Mouse (Mus musculus) pancreas, adult 10 weeks (tissue): ENCODE measurements around the gene Olfr670. TPM values are rescaled to one million over a fixed set of nuclear protein-coding genes. Genes with fewer than 3 reads are reported as not detected.

Experiments used
- polyA plus RNA-seq: library from polyadenylated mRNA; stranded (reverse); fragments of 350-450 nt; fragmentation: Illumina TruSeq; extraction: RNeasy Lipid Tissue Mini Kit (QIAGEN cat#74804); gene quantifications from one replicate; pipeline ENCODE4 v1.2.3, GENCODE M21; 2015; ENCODE audit warnings: low read depth, low replicate concordance; ENCODE audit not compliant: insufficient read depth

Gene Olfr670
- not detected for polyA plus RNA-seq

DNA sequence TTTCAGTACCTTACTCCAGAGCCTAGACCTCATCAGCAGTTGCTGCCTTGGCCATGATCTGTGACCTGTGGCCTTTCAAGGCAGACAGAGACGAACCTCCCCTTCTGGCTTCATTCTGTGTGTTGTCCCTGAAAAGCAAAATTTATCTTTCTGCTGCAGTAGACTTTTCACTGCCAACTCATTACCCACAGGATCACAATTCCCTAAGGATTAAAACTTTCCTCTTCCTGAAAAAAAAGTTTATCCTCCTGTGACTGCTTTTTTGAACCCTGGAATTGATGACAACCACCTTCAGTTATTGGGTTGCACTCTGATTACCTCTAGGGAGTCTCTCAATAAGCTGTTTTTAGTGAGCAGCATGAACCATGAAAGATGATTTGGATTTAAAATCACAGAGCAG is at the start of gene Olfr670:
TSS of gene Olfr670 (minus strand) at position 101 of the 400 bp plus-strand sequence.

DNA sequence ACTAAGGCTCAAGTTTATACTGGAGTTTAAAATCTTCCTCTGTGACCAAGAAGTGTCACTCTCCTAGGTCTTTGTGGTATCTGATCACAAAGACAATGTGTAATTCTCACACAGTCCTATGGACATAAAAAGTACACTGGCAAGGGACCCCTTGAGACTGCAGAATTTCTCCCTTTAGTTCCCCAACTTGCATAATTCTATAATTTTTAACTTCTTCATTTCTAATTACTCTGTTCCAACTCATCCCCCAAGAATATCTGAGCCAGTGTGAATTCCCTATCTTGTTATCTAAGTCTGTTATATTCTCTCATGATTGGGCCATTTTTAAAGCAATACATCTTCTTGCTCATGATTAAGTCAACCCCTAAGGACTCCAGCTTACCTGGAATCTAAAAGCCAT is 39.5 kb upstream of the Olfr670 start, which contains the start of gene Olfr672:
TSS of gene Olfr672 (minus strand) at position 101 of the 400 bp plus-strand sequence.

DNA sequence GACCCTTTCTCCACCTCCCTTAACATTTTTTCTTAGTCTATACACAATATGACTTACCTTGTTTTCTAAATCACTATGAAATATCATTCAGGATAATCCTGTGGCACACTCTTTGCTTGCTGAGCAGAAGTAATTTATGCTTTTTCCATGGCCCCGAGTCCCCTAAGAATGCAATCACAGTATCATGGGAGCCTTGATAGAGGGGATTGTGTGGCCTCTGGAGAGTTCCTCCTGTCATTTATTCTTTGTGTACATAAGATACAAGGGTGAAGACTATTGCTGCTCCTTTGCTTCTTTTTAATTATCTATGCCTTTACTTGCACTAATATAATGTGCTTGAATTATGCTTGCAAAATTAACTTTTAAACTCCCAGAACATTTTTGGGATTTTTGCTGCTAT is 16.6 kb upstream of the Olfr670 start, which contains the start of gene Olfr671:
TSS of gene Olfr671 (minus strand) at position 101 of the 400 bp plus-strand sequence.

DNA sequence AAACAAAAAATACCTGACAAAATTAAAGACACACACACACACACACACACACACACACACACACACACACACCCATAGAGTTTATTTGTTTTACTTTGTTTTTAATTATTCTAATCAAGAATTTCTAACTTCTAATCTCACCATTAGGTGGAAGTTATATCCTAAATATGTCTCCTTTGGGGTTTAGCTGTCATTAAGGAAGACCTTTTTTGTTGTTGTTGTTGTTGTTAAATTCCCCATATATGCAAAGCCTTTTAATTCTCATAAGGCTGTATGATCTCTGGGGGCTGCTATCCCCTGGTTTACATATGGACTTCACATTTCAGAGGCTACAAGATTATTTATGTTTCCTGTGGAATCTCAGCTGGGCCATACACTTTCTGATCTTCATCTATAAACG is 28.5 kb downstream of the Olfr670 start, which contains the start of gene Olfr669:
TSS of gene Olfr669 (plus strand) at position 301 of the 400 bp plus-strand sequence.

DNA sequence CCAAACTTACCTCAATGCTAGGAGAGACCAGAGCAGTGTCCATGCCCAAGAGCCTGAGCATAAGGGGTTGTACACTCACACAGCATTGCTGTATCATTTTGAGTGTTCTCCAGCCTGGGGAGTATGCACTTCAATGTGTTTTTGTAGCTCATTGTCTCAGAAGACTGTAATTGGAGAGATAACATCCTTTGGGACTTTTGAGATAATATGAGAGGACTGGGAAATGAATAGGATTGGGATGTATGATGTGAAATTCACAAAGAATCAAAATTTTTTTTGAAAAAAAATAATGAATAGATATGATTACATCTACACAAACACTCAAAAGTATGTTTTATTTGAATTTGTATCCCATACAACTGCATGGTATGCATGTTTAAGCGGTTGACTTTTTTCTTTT is 34.5 kb downstream of the Olfr670 start, which contains the start of gene Olfr668:
TSS of gene Olfr668 (minus strand) at position 101 of the 400 bp plus-strand sequence.

DNA sequence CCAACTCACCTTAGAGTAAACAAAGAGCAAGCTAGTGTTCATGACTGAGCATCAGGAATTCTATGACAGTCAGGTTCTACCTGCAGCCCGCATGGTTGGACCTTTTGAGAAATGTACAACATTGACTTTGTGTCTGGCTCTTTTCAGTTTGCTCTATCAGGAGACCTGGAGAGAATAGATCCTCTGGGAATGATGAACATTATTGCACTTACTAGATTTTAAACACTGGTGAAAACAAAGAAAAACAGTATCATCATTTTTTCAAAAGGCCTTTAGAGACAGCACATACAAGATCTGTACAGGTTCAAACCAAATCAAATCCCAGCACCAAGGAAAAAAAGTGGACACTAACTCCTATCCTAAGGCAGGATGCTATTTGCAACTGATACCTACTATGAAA is 41.0 kb downstream of the Olfr670 start, which contains the start of gene Olfr667:
TSS of gene Olfr667 (minus strand) at position 101 of the 400 bp plus-strand sequence.

Other genes starting within 250 kb of the Olfr670 start
- gene Usp17le, start 185.2 kb downstream of the Olfr670 start, polyA plus RNA-seq, result not detected
- not detected for gene Usp17lb, start 120.0 kb downstream of the Olfr670 start, polyA plus RNA-seq
- gene Usp17la, start 105.6 kb downstream of the Olfr670 start, polyA plus RNA-seq, result not detected
- gene Olfr665, start 84.6 kb downstream of the Olfr670 start, polyA plus RNA-seq, result not detected
- gene Olfr666, start 66.7 kb downstream of the Olfr670 start, polyA plus RNA-seq, result not detected
- gene Olfr667, start 41.1 kb downstream of the Olfr670 start, polyA plus RNA-seq, result not detected
- not detected for gene Olfr668, start 34.6 kb downstream of the Olfr670 start, polyA plus RNA-seq
- gene Olfr669, start 28.4 kb downstream of the Olfr670 start, polyA plus RNA-seq, result not detected
- gene Olfr671, start 16.5 kb upstream of the Olfr670 start, polyA plus RNA-seq, result not detected
- gene Olfr672, start 39.4 kb upstream of the Olfr670 start, polyA plus RNA-seq, result not detected
- not detected for gene Olfr675, start 65.8 kb upstream of the Olfr670 start, polyA plus RNA-seq
- not detected for gene Olfr676, start 70.1 kb upstream of the Olfr670 start, polyA plus RNA-seq
- not detected for gene Olfr677, start 88.8 kb upstream of the Olfr670 start, polyA plus RNA-seq
- gene Olfr678, start 101.9 kb upstream of the Olfr670 start, polyA plus RNA-seq, result not detected
- gene Olfr679, start 118.6 kb upstream of the Olfr670 start, polyA plus RNA-seq, result not detected
- not detected for gene Olfr680-ps1, start 130.2 kb upstream of the Olfr670 start, polyA plus RNA-seq
- gene Olfr681, start 154.2 kb upstream of the Olfr670 start, polyA plus RNA-seq, result not detected
- gene Olfr683, start 184.4 kb upstream of the Olfr670 start, polyA plus RNA-seq, result not detected
- not detected for gene Olfr684, start 201.0 kb upstream of the Olfr670 start, polyA plus RNA-seq
- gene Olfr685, start 223.4 kb upstream of the Olfr670 start, polyA plus RNA-seq, result not detected
- not detected for gene Olfr686, start 244.9 kb upstream of the Olfr670 start, polyA plus RNA-seq